Mouse (Mus musculus) midbrain, embryonic 13.5 days (tissue): Measurements from ENCODE around the gene Slc25a3. TPM values are rescaled to one million over a fixed set of nuclear protein-coding genes. Genes with fewer than 3 reads are reported as not detected.
A peak's percentile ranks its signal among the peaks of the same experiment; 100 is the strongest.

ENCODE experiments used
- ATAC-seq: fragments of 200-750 bp; cut with Nextera tagmentation; 2 replicates; pipeline ENCODE4 v1.8.0; 2017; ENCODE audit warnings: mild to moderate bottlenecking, moderate TSS enrichment, moderate library complexity
- H3K27ac ChIP-seq: fragments of 300-500 bp; sonication (generic); 2 replicates; pipeline ENCODE4 v1.5.1; 2015; ENCODE audit warnings: inconsistent platforms, mild to moderate bottlenecking, moderate library complexity
- H3K27me3 ChIP-seq: fragments of 300-500 bp; sonication (generic); 2 replicates; pipeline ENCODE4 v1.6.1; 2015; ENCODE audit warnings: mild to moderate bottlenecking, inconsistent platforms
- H3K36me3 ChIP-seq: fragments of 300-500 bp; sonication (generic); 2 replicates; pipeline ENCODE4 v1.6.1; 2015; ENCODE audit warnings: mild to moderate bottlenecking, inconsistent platforms
- H3K4me1 ChIP-seq: fragments of 300-500 bp; sonication (generic); replicated peaks from 2 replicates; pipeline ENCODE4 v1.6.1; 2015; ENCODE audit warnings: inconsistent platforms
- H3K4me2 ChIP-seq: fragments of 300-500 bp; sonication (generic); replicated peaks from 2 replicates; pipeline ENCODE4 v1.6.1; 2015; ENCODE audit warnings: moderate library complexity, mild to moderate bottlenecking, inconsistent platforms
- H3K4me3 ChIP-seq: fragments of 300-500 bp; sonication (generic); replicated peaks from 2 replicates; pipeline ENCODE4 v1.5.1; 2015; ENCODE audit warnings: mild to moderate bottlenecking, inconsistent platforms
- H3K9ac ChIP-seq: fragments of 300-500 bp; sonication (generic); replicated peaks from 2 replicates; pipeline ENCODE4 v1.6.1; 2015; ENCODE audit warnings: mild to moderate bottlenecking, inconsistent platforms
- H3K9me3 ChIP-seq: fragments of 300-500 bp; sonication (generic); 2 replicates; pipeline ENCODE4 v1.6.1; 2016; ENCODE audit warnings: mild to moderate bottlenecking, inconsistent platforms
- WGBS: fragments of 180-500 bp; shearing (Covaris S2); methylation state at CpG from one replicate; pipeline ENCODE4 v1.1.7; 2015; 5-methylcytosine and 5-hydroxymethylcytosine counted together
- polyA plus RNA-seq: library from polyadenylated mRNA; unstranded; fragments of >200 nt; fragmentation: Nextera tagmentation; extraction: Ambion mirVana; gene quantifications from 2 replicates; pipeline ENCODE4 v1.2.1, GENCODE M21; 2015

Slc25a3 gene
- polyA plus RNA-seq, 1 experiment from 2014 or later: 469 TPM

DNA sequence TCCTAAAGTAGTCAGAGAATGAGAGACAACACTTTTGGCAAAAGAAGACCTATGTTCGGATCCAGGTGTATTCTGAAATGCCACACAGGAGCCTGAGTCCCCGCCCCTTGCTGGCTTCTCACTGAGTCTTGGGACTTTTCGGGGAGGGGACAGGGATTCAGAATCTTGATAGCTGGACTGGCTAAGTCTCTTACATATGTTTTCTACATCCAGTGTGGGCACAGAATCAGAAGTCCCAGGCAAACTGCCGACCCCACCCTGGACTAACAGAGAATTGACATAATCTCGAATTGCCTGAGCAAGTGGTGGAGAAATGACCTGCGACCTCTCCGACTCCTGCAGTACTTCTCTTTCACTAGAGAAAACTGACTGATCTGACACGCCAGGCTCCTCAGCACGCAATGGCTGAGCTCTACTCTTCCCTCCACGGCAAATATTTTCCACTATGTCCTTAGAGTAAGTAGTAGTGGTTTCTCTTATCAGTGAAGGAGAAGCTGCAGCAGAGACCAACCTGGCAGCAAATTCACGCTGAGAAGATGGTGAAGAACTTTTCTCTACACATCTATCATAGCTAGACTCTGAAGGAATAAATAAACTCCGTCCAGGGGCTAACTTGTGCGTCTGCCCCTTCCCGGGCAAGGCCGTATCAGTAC, 38.8 kb upstream of the Slc25a3 start:
- no peaks in the 10 kb centered on the region for H3K9me3 ChIP-seq
- no peak for ATAC-seq
- whole genome bisulfite sequencing: 92% methylated on average over 15 of the region's 15 CpGs

DNA sequence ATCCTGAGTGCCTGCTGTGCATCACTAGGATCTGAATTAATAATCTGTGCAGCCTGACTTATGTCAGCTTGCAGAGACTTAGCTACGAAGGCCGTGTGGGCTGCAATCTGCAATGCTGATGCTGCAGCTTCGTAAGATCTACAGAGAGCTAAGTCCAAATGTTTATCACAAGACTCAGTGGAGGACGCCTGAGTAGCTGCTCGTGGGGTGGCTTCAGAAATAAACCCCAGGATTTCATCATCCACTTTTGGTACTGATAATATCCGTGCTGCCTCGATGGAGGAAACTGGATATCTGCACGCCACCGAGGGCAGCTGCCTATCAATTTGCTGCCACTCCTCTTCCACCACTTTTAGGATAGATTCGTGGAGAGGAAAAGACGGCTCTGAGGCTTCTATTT, 38.2 kb upstream of the Slc25a3 start:
- no peaks in the 10 kb centered on the region for H3K27me3 ChIP-seq
- no peak overlapping the region for H3K9ac ChIP-seq
- H3K4me2 ChIP-seq: no peak overlapping the region
- H3K27ac ChIP-seq: no peak overlapping the region
- 91% methylated on average over 11 of the region's 11 CpGs for WGBS
- peaks cover 60% of the 10 kb centered on the region for H3K36me3 ChIP-seq
- no peaks in the 10 kb centered on the region for H3K9me3 ChIP-seq
- no peak overlapping the region for H3K4me3 ChIP-seq
- ATAC-seq: no peak
- H3K4me1 ChIP-seq: peaks cover 5% of the 10 kb centered on the region; the same call in 1 of the 2 replicates

More for the DNA sequence above, 38.8 kb upstream of the Slc25a3 start:
- H3K4me2 ChIP-seq: no peak overlapping the region
- H3K36me3 ChIP-seq: peaks cover 56% of the 10 kb centered on the region
- no peak overlapping the region for H3K27ac ChIP-seq
- H3K4me3 ChIP-seq: no peak overlapping the region
- no peaks in the 10 kb centered on the region for H3K27me3 ChIP-seq
- peaks cover 10% of the 10 kb centered on the region for H3K4me1 ChIP-seq
- H3K9ac ChIP-seq: no peak overlapping the region

DNA sequence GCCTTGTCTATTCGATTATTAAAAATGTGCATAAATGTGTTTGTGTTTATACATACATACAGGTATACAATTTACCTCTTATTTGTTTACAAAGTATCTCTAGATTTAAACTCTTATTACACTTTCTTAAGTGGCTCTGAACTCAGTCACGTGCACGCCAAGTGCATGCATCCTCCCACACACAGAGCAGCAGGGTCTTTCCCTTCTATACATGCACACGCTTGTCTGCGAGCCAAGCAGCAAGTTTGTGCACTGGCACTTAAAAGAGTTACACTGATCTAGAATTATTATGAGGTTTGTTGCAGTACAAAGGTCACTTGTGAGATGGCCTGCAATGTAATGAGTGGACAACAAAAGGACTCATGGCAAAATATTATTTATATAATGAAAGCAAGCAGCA, 37.1 kb upstream of the Slc25a3 start:
- ATAC-seq: no peak
- 97% methylated on average over 5 of the region's 5 CpGs for WGBS
- H3K36me3 ChIP-seq: peaks cover 65% of the 10 kb centered on the region

DNA sequence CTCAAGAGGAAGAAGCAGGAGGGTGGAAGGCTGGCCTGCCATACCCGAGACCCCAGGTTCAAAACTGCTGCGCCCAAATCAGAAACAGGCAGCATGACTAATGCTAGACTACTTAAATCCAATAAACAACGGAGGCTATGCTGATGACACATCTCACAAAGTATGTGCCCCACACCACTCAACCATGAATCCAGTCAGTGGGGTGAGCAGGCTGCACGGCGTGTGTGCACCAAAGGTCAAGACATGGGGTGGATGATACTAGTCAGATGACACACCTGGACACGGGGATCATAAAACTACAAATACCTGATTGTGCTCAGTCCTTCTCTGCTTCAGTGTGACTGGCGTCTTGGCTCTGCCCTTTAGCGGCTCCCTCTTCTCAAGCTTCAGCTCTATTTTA, 34.6 kb upstream of the Slc25a3 start:
- WGBS: 87% methylated on average over 8 of the region's 8 CpGs
- no peak for ATAC-seq
- H3K4me1 ChIP-seq: no peaks in the 10 kb centered on the region
- no peaks in the 10 kb centered on the region for H3K9me3 ChIP-seq
- peaks cover 77% of the 10 kb centered on the region for H3K36me3 ChIP-seq
- no peak overlapping the region for H3K27ac ChIP-seq
- H3K27me3 ChIP-seq: no peaks in the 10 kb centered on the region
- no peak overlapping the region for H3K4me2 ChIP-seq
- H3K4me3 ChIP-seq: no peak overlapping the region
- H3K9ac ChIP-seq: no peak overlapping the region

More for the DNA sequence above, 37.1 kb upstream of the Slc25a3 start:
- Histone ChIP-seq H3K9ac (no peak overlapping the region), H3K4me3 (no peak overlapping the region), H3K27me3 (no peaks in the 10 kb centered on the region), H3K4me2 (no peak overlapping the region), H3K9me3 (no peaks in the 10 kb centered on the region), H3K4me1 (no peaks in the 10 kb centered on the region), H3K27ac (no peak overlapping the region)

DNA sequence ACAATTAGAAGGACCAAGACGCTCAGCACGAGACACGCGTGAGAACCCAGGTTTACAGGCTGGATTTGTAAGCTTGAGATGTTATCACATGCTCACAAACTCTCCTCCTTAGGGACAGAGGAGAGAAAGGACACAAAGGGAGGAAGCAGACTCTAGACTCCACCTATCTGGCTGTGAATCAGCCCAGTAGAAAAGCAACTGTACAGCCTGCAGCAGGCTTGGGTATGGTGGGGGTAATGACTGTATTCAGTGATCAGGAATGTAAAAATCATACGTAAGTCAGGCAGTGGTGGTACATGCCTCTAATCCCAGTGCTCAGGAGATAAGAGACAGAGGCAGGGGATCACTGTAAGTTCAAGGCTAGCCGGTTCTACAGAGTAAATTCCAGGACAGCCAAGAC, 32.5 kb upstream of the Slc25a3 start:
- H3K4me3 ChIP-seq: no peak overlapping the region
- 90% methylated on average over 6 of the region's 6 CpGs for WGBS
- no peaks in the 10 kb centered on the region for H3K4me1 ChIP-seq
- H3K9ac ChIP-seq: no peak overlapping the region
- H3K4me2 ChIP-seq: no peak overlapping the region
- H3K9me3 ChIP-seq: no peaks in the 10 kb centered on the region
- no peak overlapping the region for H3K27ac ChIP-seq
- peaks cover 71% of the 10 kb centered on the region for H3K36me3 ChIP-seq
- no peak for ATAC-seq
- H3K27me3 ChIP-seq: no peaks in the 10 kb centered on the region

DNA sequence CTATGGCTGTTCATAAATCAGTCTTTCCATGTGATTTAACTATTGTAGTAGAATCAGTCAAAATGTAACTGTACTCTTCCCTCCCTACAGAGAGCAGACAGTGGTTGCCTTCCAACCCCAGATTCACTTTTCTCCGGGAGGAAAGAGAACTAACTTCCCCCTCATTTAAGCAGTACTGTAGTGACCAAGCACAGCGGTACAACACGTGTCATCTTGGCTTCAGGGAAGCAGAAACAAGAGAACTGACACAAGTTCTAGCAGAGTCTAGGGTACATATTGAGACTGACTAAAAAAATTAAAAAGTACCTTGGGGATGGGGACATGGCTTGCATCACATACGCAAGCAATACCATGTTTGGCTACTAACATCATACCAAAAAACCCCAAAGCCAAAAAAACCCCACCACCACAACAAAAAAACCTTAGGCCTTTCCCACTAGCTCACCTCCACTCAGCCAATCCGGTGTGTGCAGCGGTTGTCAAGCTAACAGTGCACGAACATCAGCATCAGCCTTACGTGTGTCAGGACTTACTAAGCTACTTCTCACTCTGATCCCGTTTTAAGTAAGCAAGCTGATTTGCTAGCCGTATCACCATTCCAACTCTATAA, 30.1 kb upstream of the Slc25a3 start:
- no peaks in the 10 kb centered on the region for H3K9me3 ChIP-seq
- 90% methylated on average over 10 of the region's 10 CpGs for WGBS
- no peak overlapping the region for H3K4me3 ChIP-seq
- no peaks in the 10 kb centered on the region for H3K27me3 ChIP-seq
- H3K36me3 ChIP-seq: peaks cover 79% of the 10 kb centered on the region
- no peak overlapping the region for H3K4me2 ChIP-seq
- H3K27ac ChIP-seq: no peak overlapping the region
- H3K9ac ChIP-seq: no peak overlapping the region
- ATAC-seq: no peak
- no peaks in the 10 kb centered on the region for H3K4me1 ChIP-seq

DNA sequence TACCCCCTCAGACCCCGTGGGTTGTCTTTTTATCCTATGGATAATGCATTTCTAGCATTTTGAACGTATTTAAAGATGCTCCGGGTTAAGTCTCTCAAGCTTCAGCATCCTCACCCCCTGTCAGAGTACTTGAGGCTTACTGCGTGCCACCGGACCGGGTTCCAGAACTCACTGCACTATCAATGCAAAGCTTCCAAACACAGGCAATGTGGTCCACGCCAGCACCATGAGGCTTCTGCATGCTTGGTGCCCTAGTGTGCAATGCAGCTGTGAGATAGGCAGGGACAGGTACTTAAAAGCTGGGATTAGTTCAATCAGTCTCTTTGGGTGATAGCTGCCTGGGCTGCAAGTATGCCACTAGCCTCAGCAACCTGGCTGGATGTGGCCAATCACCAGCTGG, 21.6 kb upstream of the Slc25a3 start:
- no peak for ATAC-seq
- Histone ChIP-seq H3K27ac (no peak overlapping the region), H3K27me3 (no peaks in the 10 kb centered on the region), H3K9ac (no peak overlapping the region), H3K36me3 (peaks cover 42% of the 10 kb centered on the region), H3K4me1 (no peaks in the 10 kb centered on the region), H3K9me3 (no peaks in the 10 kb centered on the region), H3K4me3 (no peak overlapping the region), H3K4me2 (no peak overlapping the region)
- 96% methylated on average over 7 of the region's 7 CpGs for WGBS

DNA sequence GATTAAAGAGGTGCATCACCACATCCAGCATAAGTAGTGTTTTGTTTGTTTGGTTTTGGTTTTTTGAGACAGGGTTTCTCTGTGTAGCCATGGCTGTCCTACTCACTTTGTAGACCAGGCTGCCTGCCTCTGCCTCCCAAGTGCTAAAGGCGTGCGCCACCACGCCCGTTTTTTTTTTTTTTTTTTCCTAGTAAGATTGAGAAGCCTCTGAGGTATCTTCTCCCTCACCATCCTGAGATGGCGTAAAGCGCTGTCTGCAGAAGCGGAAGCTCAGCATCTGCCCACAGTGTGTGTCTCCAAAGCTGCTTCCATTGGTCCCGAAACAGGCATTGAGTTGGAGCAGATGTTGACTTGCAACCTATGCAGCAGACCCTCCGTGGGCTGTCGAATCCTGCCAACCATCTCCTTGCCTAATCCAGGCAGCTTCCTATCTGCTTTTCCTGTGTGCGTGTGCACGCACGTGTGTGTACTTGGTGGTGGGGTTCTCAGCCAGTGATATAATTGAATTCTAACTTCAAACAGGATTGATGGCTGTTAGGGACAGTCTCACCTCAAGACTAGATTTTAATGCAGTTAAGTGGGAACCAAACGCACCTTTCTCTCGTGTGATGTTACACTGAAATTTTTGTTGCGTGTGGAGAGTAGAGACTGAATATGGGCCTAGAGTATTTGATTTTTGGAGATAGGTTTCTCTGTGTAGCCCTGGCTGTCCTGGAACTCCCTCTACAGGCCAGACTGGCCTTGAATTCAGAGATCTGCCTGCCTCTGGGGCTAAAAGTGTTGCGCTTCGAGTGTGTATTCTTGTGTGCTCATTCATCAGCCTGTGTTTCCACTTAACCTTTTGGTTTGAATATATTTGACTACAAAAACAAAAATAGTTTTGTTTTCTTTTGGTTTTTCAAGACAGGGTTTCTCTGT, 19.7 kb upstream of the Slc25a3 start:
- H3K27ac ChIP-seq: no peak overlapping the region
- no peak for ATAC-seq
- WGBS: 76% methylated on average over 18 of the region's 18 CpGs

DNA sequence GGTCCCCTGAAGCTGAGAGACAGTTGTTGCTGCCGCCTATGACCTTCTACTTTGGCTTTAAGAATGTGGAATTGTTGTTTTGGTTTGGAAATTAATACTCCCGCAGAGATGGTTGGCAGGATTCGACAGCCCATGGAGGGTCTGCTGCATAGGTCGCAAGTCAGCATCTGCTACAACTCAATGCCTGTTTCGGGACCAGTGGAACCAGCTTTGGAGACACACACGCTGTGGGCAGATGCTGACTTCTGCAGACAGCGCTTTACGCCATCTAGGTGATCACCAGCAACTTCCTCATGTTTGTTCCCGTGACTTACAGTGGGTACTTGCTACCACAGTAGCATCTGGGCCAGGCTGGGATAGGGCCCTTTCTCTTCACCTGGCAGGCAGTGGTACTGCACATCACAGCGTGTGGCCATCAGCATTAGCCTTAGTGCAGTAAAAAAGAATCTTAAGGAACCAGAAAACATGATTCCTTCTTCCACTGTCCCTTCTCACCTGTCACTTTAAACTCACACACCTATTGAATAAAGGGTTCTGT, 18.9 kb upstream of the Slc25a3 start:
- no peaks in the 10 kb centered on the region for H3K9me3 ChIP-seq
- peaks cover 22% of the 10 kb centered on the region for H3K36me3 ChIP-seq
- ATAC-seq: no peak
- no peak overlapping the region for H3K27ac ChIP-seq
- no peaks in the 10 kb centered on the region for H3K4me1 ChIP-seq
- no peak overlapping the region for H3K4me2 ChIP-seq
- WGBS: 77% methylated on average over 10 of the region's 10 CpGs
- no peaks in the 10 kb centered on the region for H3K27me3 ChIP-seq
- no peak overlapping the region for H3K4me3 ChIP-seq
- H3K9ac ChIP-seq: no peak overlapping the region

More for the DNA sequence above, 19.7 kb upstream of the Slc25a3 start:
- H3K4me2 ChIP-seq: no peak overlapping the region
- no peaks in the 10 kb centered on the region for H3K4me1 ChIP-seq
- H3K9me3 ChIP-seq: no peaks in the 10 kb centered on the region
- H3K27me3 ChIP-seq: no peaks in the 10 kb centered on the region
- peaks cover 25% of the 10 kb centered on the region for H3K36me3 ChIP-seq
- H3K4me3 ChIP-seq: no peak overlapping the region
- no peak overlapping the region for H3K9ac ChIP-seq

DNA sequence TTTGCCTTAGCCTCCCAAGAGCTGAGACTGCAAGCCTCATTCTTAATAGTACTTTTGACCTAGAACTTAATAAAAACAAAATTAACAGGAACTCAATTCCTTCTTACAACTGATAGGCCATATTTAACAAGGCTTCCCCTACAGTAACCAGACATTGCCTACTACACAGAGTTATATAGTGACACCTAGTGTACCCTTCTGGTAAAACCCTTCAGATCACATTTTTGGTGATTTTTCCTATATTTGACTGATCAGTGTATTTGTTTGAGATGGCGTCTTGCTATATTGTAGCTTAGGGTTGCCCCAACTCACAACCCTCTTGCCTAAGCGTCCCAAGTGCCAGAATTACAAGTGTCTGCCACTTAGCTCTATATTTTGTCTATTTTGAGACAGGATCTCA, 17.7 kb upstream of the Slc25a3 start:
- Histone ChIP-seq H3K27ac (no peak overlapping the region), H3K4me3 (no peak overlapping the region), H3K36me3 (peaks cover 14% of the 10 kb centered on the region), H3K27me3 (no peaks in the 10 kb centered on the region), H3K9ac (no peak overlapping the region), H3K4me1 (no peaks in the 10 kb centered on the region), H3K4me2 (no peak overlapping the region), H3K9me3 (no peaks in the 10 kb centered on the region)
- 0 out of 2 replicates have a peak, but pooled peaks have one; percentile 45 for ATAC-seq
- 43% methylated on average over 2 of the region's 2 CpGs for WGBS

DNA sequence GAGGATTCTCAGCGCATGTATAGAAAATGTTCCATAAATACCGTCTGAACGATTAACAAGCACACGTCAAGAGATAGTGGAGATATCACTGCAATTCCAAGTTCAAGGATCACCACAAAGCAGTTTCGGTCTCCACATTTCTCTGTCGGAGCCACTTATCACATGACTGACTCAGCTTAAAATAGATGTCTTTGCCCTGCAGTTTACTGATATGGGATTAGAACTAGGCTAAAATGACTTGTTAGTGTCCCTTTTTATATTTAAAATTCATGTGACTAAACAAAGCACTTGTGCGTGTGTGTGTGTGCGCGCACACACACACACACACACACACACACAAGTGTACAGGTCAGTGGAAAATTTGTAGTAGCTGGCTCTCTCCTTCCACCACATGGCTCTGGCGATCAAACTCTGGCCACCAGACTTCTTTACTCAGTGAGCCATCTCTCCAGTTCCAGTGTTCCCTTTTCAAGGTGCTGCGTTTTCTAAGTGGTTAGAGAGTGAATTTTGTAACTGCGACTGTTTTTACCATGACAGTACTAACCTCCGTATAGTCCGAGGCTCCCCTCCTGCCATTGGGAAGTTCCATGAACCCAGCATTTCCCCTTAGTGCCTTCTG, 15.4 kb upstream of the Slc25a3 start:
- no peak overlapping the region for H3K27ac ChIP-seq
- no peak overlapping the region for H3K9ac ChIP-seq
- no peak overlapping the region for H3K4me2 ChIP-seq
- H3K27me3 ChIP-seq: no peaks in the 10 kb centered on the region
- H3K4me1 ChIP-seq: no peaks in the 10 kb centered on the region
- no peaks in the 10 kb centered on the region for H3K9me3 ChIP-seq
- H3K36me3 ChIP-seq: no peaks in the 10 kb centered on the region
- 93% methylated on average over 14 of the region's 14 CpGs for WGBS
- H3K4me3 ChIP-seq: no peak overlapping the region
- no peak for ATAC-seq
